Mouse (Mus musculus) gastrocnemius, postnatal 10 days (tissue): Measurements from ENCODE around the gene Zfp473. TPM values are rescaled to one million over a fixed set of nuclear protein-coding genes. Genes with fewer than 3 reads are reported as not detected.
"Not testable (repeated sequence)": the region's sequence is repeated elsewhere in the genome, so short reads cannot be mapped to it uniquely, and the experiment has no call there.

ENCODE experiments used
- DNase-seq: peaks from one replicate; pipeline ENCODE4 v3.0.0; 2021; ENCODE audit warnings: mixed read lengths
- total RNA-seq, 2 experiments: library from RNA; stranded (reverse); gene quantifications; 2 replicates each; pipeline ENCODE4 v1.2.3; 2021

The Zfp473 gene
- total RNA-seq, 2 experiments from 2014 or later = 0.29 TPM; not detected in 1

- DNase-seq = no peak
Measured at GRCm38 (mm10) chr7:44722058-44722457, 28.8 kb downstream of the Zfp473 start.

- DNase-seq = no peak
Measured at GRCm38 (mm10) chr7:44709881-44710280, 41.0 kb downstream of the Zfp473 start.

- no peak for DNase-seq
Measured at GRCm38 (mm10) chr7:44708574-44708973, 42.3 kb downstream of the Zfp473 start, which contains the start of gene Izumo2. Izumo2 (plus strand) TSS chr7:44708742.

DNA sequence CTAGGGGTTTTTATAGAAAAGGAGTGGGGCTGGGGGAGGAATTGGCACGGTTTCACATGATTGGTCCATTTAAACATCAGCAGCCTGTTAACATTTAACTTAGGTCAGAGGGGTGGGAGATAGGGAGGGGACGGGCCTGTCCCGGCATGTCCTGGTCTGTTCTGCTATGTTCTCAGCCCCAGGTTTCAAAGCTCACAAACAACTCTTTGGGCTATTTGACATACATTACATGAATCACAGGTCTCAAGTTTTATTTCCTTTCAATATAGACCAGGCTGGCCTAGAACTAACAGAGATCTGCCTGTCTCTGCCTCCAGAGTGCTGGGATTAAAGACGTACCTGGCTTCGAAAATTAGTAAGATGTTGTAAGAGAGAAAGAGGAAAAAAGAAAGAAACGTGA is 42.8 kb downstream of the Zfp473 start:
- DNase-seq = not testable (repeated sequence)

- DNase-seq = no peak
Measured at GRCm38 (mm10) chr7:44707169-44707675, 43.6 kb downstream of the Zfp473 start.

GRCm38 (mm10) chr7:44706322-44706721 is 44.5 kb downstream of the Zfp473 start:
- DNase-seq = no peak

DNA sequence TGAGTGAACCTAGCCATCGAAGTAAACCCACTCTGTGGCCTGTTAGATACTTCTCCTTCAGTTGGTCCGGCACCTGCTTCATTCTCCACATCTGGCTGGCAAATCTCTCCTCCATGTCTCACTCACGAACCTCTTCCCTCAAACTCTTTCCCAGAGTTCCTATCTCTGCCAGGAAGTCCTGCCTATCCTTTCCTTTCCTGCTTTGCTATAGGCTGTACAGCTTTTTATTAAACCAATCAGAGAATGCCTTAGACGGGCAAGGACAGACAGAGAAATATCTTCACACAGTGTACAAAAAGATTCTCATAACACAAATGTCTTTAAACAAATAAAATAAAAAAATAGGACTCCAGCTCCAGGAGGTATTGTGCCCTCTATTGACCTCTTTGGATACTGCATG is 45.8 kb downstream of the Zfp473 start:
- no peak for DNase-seq

GRCm38 (mm10) chr7:44704363-44704762 is 46.5 kb downstream of the Zfp473 start:
- DNase-seq = no peak

- no peak for DNase-seq
Measured at GRCm38 (mm10) chr7:44702985-44703384, 47.9 kb downstream of the Zfp473 start.

DNA sequence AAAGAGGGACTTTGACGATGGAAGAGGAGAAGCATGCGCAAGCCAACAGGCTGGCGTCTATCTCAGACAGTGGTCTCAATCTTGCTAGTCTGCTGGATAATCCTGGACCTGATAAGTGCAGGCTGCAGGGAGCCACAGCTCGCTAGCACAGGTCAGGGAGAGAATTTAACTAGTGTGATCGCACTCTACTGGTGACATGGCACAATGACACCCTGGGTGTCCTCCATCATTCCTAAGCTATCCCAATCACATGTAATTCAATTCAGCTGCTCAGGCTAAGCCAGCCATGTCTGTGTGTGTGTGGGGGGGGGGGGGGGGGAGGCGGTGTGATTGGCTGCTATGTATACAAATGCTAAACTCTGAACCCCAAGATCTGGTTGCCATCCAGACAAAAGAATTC is 48.9 kb downstream of the Zfp473 start:
- DNase-seq = no peak

- no peak for DNase-seq
Measured at GRCm38 (mm10) chr7:44697980-44698379, 52.9 kb downstream of the Zfp473 start.

DNA sequence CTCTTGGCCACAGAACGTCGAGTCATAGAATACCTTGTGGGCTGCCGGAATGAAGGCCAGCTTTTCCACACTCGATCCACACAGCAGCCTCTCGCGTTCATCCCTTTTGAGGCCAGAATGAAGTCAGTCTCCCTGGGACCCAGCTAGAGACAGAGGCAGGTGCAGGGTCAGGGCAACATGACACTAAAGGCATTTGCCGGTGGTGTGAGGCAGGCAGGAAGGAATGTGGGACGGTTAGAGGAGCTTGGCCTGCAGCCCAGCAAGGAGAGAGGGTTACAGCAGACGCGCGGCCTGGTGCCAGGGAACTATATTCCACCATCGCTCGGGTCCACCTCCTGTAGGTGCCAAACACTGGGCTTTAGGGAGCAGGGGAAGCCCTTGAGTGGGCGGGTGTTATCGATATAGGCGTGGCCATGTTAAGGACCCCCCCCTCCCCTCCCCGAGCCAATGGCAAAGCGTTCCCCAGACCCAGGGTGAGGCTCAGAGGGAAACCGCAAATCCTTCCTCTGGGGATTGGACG is 53.6 kb downstream of the Zfp473 start:
- peak; percentile 81 for DNase-seq

DNA sequence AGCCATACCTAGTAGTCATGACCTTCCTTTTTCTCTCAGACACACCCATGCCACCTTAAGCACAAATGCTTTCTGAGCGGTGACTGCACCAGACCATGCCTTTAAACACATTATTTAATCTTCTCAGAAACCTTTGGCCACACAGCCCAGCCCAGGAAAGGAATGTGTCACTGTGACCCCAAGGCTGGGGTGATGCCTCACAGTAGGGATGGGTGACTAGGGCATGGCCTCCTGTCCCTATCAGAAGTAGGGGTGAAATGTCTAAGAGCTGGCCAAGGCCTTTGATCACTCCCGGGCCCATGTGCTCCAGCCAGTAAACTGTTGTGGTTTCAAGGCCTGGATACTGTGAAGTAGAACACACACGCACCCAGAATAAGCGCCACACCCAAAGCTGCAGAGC is 55.6 kb downstream of the Zfp473 start:
- DNase-seq = no peak

GRCm38 (mm10) chr7:44693427-44694175 is 57.2 kb downstream of the Zfp473 start:
- no peak for DNase-seq

DNA sequence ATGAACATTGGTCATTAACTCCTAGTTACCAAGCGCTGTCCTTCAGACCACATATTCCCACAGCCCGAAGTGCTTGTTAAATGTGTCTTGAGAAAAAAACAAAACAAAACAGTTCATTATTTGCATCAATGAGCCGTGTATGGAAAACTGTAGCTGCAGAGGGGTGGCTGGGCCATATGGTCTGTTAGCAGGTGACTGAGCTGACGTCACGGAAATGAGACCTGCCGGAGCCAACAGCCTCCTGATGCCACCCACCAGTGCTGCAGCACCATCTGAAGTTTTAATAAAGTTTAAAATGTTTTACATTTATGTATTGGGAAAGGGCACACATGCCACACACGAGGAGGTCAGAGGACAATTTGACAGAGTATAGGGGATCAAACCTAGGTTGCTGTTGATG is 61.5 kb downstream of the Zfp473 start:
- DNase-seq = no peak

DNA sequence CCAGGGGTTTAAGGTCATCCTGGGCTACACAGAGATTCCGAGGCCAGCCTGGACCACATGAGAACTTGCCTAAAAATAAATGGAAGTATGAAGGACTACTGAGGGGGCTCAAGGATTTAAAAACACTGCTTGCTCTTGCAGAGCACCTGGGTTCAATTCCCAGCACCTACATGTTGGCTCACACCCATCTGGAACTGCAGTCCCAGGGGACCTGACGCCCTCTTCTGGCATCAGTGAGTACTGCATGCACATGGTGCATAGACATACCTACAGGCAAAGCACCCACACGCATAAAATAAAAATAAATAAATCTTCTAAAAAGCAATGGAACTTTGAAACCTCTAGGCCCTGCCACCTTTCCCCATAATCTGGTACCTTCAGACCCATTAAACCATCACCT is 62.0 kb downstream of the Zfp473 start:
- no peak for DNase-seq

DNA sequence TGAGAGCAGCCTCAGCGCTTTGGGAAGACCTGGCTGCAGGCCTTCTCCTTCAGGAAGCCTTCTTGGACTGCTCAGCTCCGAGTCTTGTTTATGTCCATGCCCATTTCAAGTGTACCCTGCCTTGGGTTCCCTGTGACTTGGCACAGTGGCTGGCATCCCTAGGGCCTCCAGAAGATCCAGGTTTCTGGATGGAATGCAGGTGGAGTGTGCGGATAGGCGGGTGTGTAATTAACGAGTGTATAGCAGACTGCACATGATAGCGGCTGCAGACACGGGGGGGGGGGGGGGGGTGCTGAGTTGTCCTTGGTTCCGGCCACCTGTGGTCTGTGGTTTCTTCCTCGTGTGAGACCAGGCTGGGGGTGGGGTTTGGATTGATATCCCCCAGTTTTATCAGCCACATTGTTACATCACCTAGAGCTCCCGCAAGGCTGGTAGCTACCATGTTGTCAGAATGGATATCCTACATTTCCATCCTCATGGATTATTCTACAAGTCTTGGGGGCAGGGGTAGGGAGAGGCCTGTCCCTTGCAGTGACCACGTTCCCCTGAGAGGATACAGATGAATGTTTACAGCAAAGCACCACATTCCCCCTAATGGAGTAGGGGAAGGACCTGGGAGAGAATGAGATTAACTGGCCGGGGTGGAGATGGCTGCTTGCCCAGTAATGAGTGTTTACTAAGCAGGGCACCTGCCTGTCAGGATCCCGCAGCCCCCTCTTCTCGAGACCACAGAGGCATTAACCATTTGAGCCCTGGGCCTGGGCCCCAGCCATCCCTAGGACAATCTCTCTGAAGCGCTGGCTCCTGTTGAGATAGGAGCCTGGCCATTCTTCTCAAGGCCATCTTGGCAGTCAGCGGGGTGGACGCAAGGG is 65.1 kb downstream of the Zfp473 start:
- no peak for DNase-seq

DNA sequence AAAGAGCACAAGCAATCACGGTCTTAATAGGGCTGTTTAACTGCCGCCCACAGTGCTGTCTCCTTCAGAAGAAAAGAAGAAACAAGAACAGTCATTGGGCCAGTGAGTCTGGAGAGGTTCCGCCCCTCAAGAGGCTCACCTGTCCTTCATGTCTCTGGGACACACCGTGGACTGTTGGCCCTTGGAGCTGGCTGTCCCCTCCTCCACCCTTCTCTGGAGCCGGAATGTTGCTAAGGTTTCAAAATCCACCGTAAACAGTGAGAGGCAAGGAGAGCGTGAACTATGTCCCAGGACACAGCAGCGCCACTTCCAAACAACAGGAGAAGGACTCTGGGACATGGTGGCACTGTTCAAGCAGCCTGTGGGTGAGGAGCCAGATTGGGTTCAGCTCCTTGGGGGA is 67.2 kb downstream of the Zfp473 start:
- no peak for DNase-seq

Other genes with a start within 250 kb of the Zfp473 start
- gene Mybpc2, start 226.4 kb downstream of the Zfp473 start, total RNA-seq = 1,000 to 10,000 TPM; 2,219 to 2,666 TPM
- gene Spib, start 219.0 kb downstream of the Zfp473 start, total RNA-seq = 1 to 10 TPM in 1 of 2 experiments, not detected in 1; 1.2 TPM
- 10 to 100 TPM in 1 of 2 experiments, 1 to 10 TPM in 1; 8.1 to 14.7 TPM for gene Pold1, start 202.2 kb downstream of the Zfp473 start, total RNA-seq
- 10 to 100 TPM; 27.4 to 35.4 TPM for gene Nr1h2, start 197.1 kb downstream of the Zfp473 start, total RNA-seq
- gene Napsa, start 178.7 kb downstream of the Zfp473 start, total RNA-seq = under 1 TPM in 1 of 2 experiments, not detected in 1; 0.99 TPM
- gene Kcnc3, start 160.4 kb downstream of the Zfp473 start, total RNA-seq = 1 to 10 TPM; 1.4 to 1.6 TPM
- gene Myh14, start 80.2 kb downstream of the Zfp473 start, total RNA-seq = 10 to 100 TPM; 21.4 to 23.3 TPM
- gene Izumo2, start 42.3 kb downstream of the Zfp473 start, total RNA-seq = not detected
- gene Vrk3, start 2.6 kb downstream of the Zfp473 start, total RNA-seq = 10 to 100 TPM; 16.7 to 18.5 TPM
- gene Nup62, start 65.0 kb upstream of the Zfp473 start, total RNA-seq = 10 to 100 TPM; 28.0 to 35.3 TPM
- 1 to 10 TPM; 1.9 to 2.3 TPM for gene Il4i1, start 65.3 kb upstream of the Zfp473 start, total RNA-seq
- gene Atf5, start 65.6 kb upstream of the Zfp473 start, total RNA-seq = 10 to 100 TPM; 55.1 to 60.5 TPM
- gene Akt1s1, start 97.9 kb upstream of the Zfp473 start, total RNA-seq = 10 to 100 TPM; 84.2 to 86.4 TPM
- gene Tbc1d17, start 98.0 kb upstream of the Zfp473 start, total RNA-seq = 10 to 100 TPM; 41.7 to 49.0 TPM
- gene Pnkp, start 106.1 kb upstream of the Zfp473 start, total RNA-seq = 10 to 100 TPM; 14.4 to 16.5 TPM
- 100 to 1,000 TPM; 210 to 216 TPM for gene Ptov1, start 118.7 kb upstream of the Zfp473 start, total RNA-seq
- 10 to 100 TPM; 44.7 to 53.5 TPM for gene Med25, start 141.7 kb upstream of the Zfp473 start, total RNA-seq
- 10 to 100 TPM; 15.0 to 18.1 TPM for gene Fuz, start 145.0 kb upstream of the Zfp473 start, total RNA-seq
- 10 to 100 TPM; 59.0 to 65.0 TPM for gene Ap2a1, start 178.4 kb upstream of the Zfp473 start, total RNA-seq
- not detected for gene Tsks, start 192.2 kb upstream of the Zfp473 start, total RNA-seq
- gene Cpt1c, start 223.8 kb upstream of the Zfp473 start, total RNA-seq = 1 to 10 TPM; 4.4 to 5.7 TPM
- gene Prmt1, start 235.5 kb upstream of the Zfp473 start, total RNA-seq = 100 to 1,000 TPM; 267 to 271 TPM
- 10 to 100 TPM; 26.5 to 35.8 TPM for gene Irf3, start 246.6 kb upstream of the Zfp473 start, total RNA-seq
- 10 to 100 TPM; 10.8 to 14.0 TPM for gene Bcl2l12, start 247.7 kb upstream of the Zfp473 start, total RNA-seq